Mouse (Mus musculus): ENCODE data around the gene Cars. TPM values are rescaled to one million over a fixed set of nuclear protein-coding genes. Genes with fewer than 3 reads are reported as not detected.

Cars gene
- total and polyA plus RNA-seq, 3 experiments: 40.8 to 73.5 TPM; not detected in 1

DNA sequence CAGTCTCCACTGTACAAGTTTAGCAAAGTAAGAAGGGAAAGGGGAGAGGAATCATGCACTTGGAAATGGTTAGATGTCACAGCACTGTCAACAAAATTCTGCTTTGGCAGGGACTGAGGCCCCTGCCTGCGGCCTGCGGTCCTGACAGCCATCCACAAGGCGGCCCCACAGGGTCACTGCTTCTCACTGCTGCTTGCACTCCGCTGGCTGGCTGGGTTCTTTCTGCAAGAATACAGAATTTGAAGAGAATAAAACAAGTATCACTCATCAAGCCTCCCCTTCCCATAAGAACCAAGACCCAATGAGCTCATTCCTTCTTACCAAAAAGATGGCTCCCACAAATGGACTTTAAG is 85.5 kb downstream of the Cars start:
- Histone ChIP-seq H3K36me3 (ENCODE audit: control insufficient read depth in 1 of 2, insufficient read depth in 2 of 2, low read length in 2 of 2) (peaks cover 0 to 12% of the 10 kb centered on the region in 2 experiments; a peak in 2 of 4 replicates), H3K9me3 (replicated peaks; ENCODE audit: insufficient read depth, low read length) (no peaks in the 10 kb centered on the region), H3K9ac (ENCODE audit: control insufficient read depth, low read depth, low read length, poor library complexity, severe bottlenecking) (no peak overlapping the region), H3K27ac (ENCODE audit: control insufficient read depth, low read depth, low read length) (no peak overlapping the region), H3K4me3 (ENCODE audit: control insufficient read depth in 1 of 2, insufficient read depth in 1 of 2, low read depth in 2 of 2, low read length in 2 of 2) (no peak overlapping the region), H3K27me3 (ENCODE audit: control insufficient read depth in 1 of 2, insufficient read depth in 2 of 2, low read length in 2 of 2) (no peaks in the 10 kb centered on the region), H3K4me1 (ENCODE audit: control insufficient read depth in 1 of 2, insufficient read depth in 2 of 2, low read length in 2 of 2) (peaks cover 0 to 4% of the 10 kb centered on the region in 2 experiments; a peak in 1 of 4 replicates), H3K79me2 (ENCODE audit: control insufficient read depth, insufficient read depth, low read length, poor library complexity) (no peaks in the 10 kb centered on the region; the same call in 1 of the 2 replicates)
- no peak for TF ChIP-seq MAX (IDR thresholded peaks at IDR 0.05; ENCODE audit: low read length)
- no peak for TF ChIP-seq USF1 (IDR thresholded peaks at IDR 0.05; ENCODE audit: low read depth, low read length)
- TF ChIP-seq ZKSCAN1 (IDR thresholded peaks at IDR 0.05; ENCODE audit: low read depth, low read length): no peak
- no peak for TF ChIP-seq UBTF (IDR thresholded peaks at IDR 0.05; ENCODE audit: borderline replicate concordance, insufficient read depth, low read depth, low read length)
- TF ChIP-seq ZMIZ1 (IDR thresholded peaks at IDR 0.05; ENCODE audit: low read depth, low read length): no peak
- TF ChIP-seq NRF1 (IDR thresholded peaks at IDR 0.05; ENCODE audit: insufficient read depth, low read depth, low read length, poor library complexity, severe bottlenecking): no peak
- TF ChIP-seq JUND (IDR thresholded peaks at IDR 0.05; ENCODE audit: low read depth, low read length): no peak
- no peak for TF ChIP-seq POLR2A (IDR thresholded peaks at IDR 0.05; ENCODE audit: control insufficient read depth in 1 of 2, insufficient read depth in 1 of 2, low read depth in 1 of 2, low read length in 2 of 2, poor library complexity in 1 of 2)
- TF ChIP-seq CTCF (IDR thresholded peaks at IDR 0.05 in 2 of 3, conservative IDR thresholded peaks at IDR 0.05 in 1 of 3; ENCODE audit: control insufficient read depth in 1 of 3, insufficient read depth in 1 of 3, low read depth in 2 of 3, low read length in 3 of 3, poor library complexity in 1 of 3, severe bottlenecking in 1 of 3): no peak
- no peak for TF ChIP-seq TCF12 (IDR thresholded peaks at IDR 0.05; ENCODE audit: low read depth, low read length)
- no peak for DNase-seq (ENCODE audit: low read depth, low spot score)

DNA sequence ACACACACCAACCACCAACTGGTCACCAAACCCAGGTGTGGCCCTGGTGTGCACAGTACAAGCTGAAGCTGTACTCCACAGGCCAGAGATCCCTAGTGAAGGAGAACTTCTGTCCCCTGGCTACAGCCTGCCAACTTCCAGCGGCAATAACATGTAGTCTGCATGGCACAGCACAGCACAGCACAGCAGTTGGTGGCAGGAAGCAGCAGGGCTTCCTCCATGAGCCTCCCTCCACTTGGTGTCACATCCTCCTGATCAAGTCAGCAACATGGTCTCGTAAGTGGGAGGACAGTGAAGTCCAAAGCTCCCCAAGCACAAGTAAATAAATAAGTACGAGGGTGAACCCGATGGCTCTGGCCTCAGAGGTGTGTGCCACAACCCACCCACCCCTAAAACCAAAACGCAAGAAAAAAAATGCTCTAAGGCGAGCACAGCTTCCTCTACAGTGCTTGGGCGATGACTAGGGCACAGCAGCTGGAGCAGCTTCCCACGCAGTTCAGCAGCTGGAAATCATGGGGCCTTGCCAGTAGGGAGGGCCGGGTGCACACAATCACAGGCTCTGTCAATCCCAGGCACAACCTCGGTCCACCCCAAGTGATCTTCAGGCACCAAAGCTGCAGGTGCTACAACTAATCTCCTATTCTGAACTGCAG is 86.0 kb downstream of the Cars start:
- no peaks in the 10 kb centered on the region for H3K27me3 ChIP-seq (ENCODE audit: control insufficient read depth in 1 of 2, insufficient read depth in 2 of 2, low read length in 2 of 2)
- H3K36me3 ChIP-seq (ENCODE audit: control insufficient read depth in 1 of 2, insufficient read depth in 2 of 2, low read length in 2 of 2): peaks cover 0 to 9% of the 10 kb centered on the region in 2 experiments; a peak in 2 of 4 replicates
- no peaks in the 10 kb centered on the region for H3K79me2 ChIP-seq (ENCODE audit: control insufficient read depth, insufficient read depth, low read length, poor library complexity)
- no peak overlapping the region for H3K27ac ChIP-seq (ENCODE audit: control insufficient read depth, low read depth, low read length)
- peaks cover 0 to 4% of the 10 kb centered on the region in 2 experiments; a peak in 1 of 4 replicates for H3K4me1 ChIP-seq (ENCODE audit: control insufficient read depth in 1 of 2, insufficient read depth in 2 of 2, low read length in 2 of 2)
- no peak overlapping the region for H3K4me3 ChIP-seq (ENCODE audit: control insufficient read depth in 1 of 2, insufficient read depth in 1 of 2, low read depth in 2 of 2, low read length in 2 of 2)
- H3K9me3 ChIP-seq (replicated peaks; ENCODE audit: insufficient read depth, low read length): no peaks in the 10 kb centered on the region
- no peak overlapping the region for H3K9ac ChIP-seq (ENCODE audit: control insufficient read depth, low read depth, low read length, poor library complexity, severe bottlenecking)
- DNase-seq (ENCODE audit: low read depth, low spot score): no peak
- TF ChIP-seq MAFK (IDR thresholded peaks at IDR 0.05; ENCODE audit: borderline replicate concordance, low read depth, low read length) (no peak), RCOR1 (IDR thresholded peaks at IDR 0.05; ENCODE audit: low read depth, low read length) (no peak), POLR2A (IDR thresholded peaks at IDR 0.05; ENCODE audit: control insufficient read depth in 1 of 2, insufficient read depth in 1 of 2, low read depth in 1 of 2, low read length in 2 of 2, poor library complexity in 1 of 2) (no peak; a peak in 1 of 4 replicates), TBP (IDR thresholded peaks at IDR 0.05; ENCODE audit: low read depth, low read length) (no peak), ZMIZ1 (IDR thresholded peaks at IDR 0.05; ENCODE audit: low read depth, low read length) (no peak), USF2 (IDR thresholded peaks at IDR 0.05; ENCODE audit: borderline replicate concordance in 1 of 2, insufficient read depth in 1 of 2, low read depth in 1 of 2, low read length in 2 of 2) (no peak), ZC3H11A (IDR thresholded peaks at IDR 0.05; ENCODE audit: low read depth, low read length) (no peak), CHD1 (IDR thresholded peaks at IDR 0.05; ENCODE audit: low read depth, low read length) (no peak), MYC (IDR thresholded peaks at IDR 0.05; ENCODE audit: low read depth, low read length) (no peak), NRF1 (IDR thresholded peaks at IDR 0.05; ENCODE audit: insufficient read depth, low read depth, low read length, poor library complexity, severe bottlenecking) (no peak), MEF2A (IDR thresholded peaks at IDR 0.05; ENCODE audit: extremely low read depth, insufficient replicate concordance, low read depth, low read length, poor library complexity, severe bottlenecking) (no peak), ZNF384 (IDR thresholded peaks at IDR 0.05; ENCODE audit: low read depth, low read length) (no peak), ELF1 (IDR thresholded peaks at IDR 0.05; ENCODE audit: low read depth, low read length) (no peak), GATA1 (IDR thresholded peaks at IDR 0.05; ENCODE audit: low read depth, low read length) (no peak), TCF12 (IDR thresholded peaks at IDR 0.05; ENCODE audit: low read depth, low read length) (no peak)
